Mouse (Mus musculus): ENCODE results near the gene Rnf115. TPM values are rescaled to one million over a fixed set of nuclear protein-coding genes. Genes with fewer than 3 reads are reported as not detected.

Gene Rnf115
- polyA plus RNA-seq, 1 experiment from 2014 or later: 81.6 TPM

GRCm38 (mm10) chr3:96812395-96813091 is 85.1 kb downstream of the Rnf115 start:
- H3K9ac ChIP-seq (ENCODE audit: low read length): no peak overlapping the region
- no peaks in the 10 kb centered on the region for H3K9me3 ChIP-seq (ENCODE audit: control insufficient read depth, low read length)
- no peak overlapping the region for H3K4me2 ChIP-seq (ENCODE audit: low read depth)
- peak; percentile 73 for DNase-seq (ENCODE audit: low spot score)
- peak; percentile 20; the same call in 1 of the 2 replicates for ATAC-seq (ENCODE audit: insufficient read depth, low FRiP score, low TSS enrichment)
- H3K27ac ChIP-seq (ENCODE audit: low read depth, low read length): no peak overlapping the region
- no peaks in the 10 kb centered on the region for H3K4me1 ChIP-seq (ENCODE audit: control insufficient read depth, insufficient read depth, low read length)
- 39% methylated on average over 20 of the region's 20 CpGs for WGBS
- H3K4me3 ChIP-seq (ENCODE audit: low read depth, low read length): no peak overlapping the region
- no peaks in the 10 kb centered on the region for H3K27me3 ChIP-seq (ENCODE audit: control insufficient read depth, insufficient read depth, low read length)
- H3K36me3 ChIP-seq (ENCODE audit: control insufficient read depth, insufficient read depth, low read length): no peaks in the 10 kb centered on the region

GRCm38 (mm10) chr3:96813106-96813505 is 85.6 kb downstream of the Rnf115 start:
- ATAC-seq (ENCODE audit: insufficient read depth, low FRiP score, low TSS enrichment): no peak
- peak; percentile 20 for DNase-seq (ENCODE audit: low spot score)

GRCm38 (mm10) chr3:96813591-96814244 is 86.3 kb downstream of the Rnf115 start:
- no peak overlapping the region for H3K4me2 ChIP-seq (ENCODE audit: low read depth)
- ATAC-seq (ENCODE audit: insufficient read depth, low FRiP score, low TSS enrichment) (no peak), DNase-seq (ENCODE audit: low spot score) (no peak)
- no peaks in the 10 kb centered on the region for H3K9me3 ChIP-seq (ENCODE audit: control insufficient read depth, low read length)
- no peak overlapping the region for H3K9ac ChIP-seq (ENCODE audit: low read length)
- H3K27me3 ChIP-seq (ENCODE audit: control insufficient read depth, insufficient read depth, low read length): no peaks in the 10 kb centered on the region
- no peaks in the 10 kb centered on the region for H3K4me1 ChIP-seq (ENCODE audit: control insufficient read depth, insufficient read depth, low read length)
- no peak overlapping the region for H3K27ac ChIP-seq (ENCODE audit: low read depth, low read length)
- H3K36me3 ChIP-seq (ENCODE audit: control insufficient read depth, insufficient read depth, low read length): no peaks in the 10 kb centered on the region
- H3K4me3 ChIP-seq (ENCODE audit: low read depth, low read length): no peak overlapping the region
- WGBS: 78% methylated on average over 7 of the region's 7 CpGs

More at GRCm38 (mm10) chr3:96813106-96813505, 85.6 kb downstream of the Rnf115 start:
- 47% methylated on average over 9 of the region's 9 CpGs for whole genome bisulfite sequencing
- Histone ChIP-seq H3K4me1 (ENCODE audit: control insufficient read depth, insufficient read depth, low read length) (no peaks in the 10 kb centered on the region), H3K4me3 (ENCODE audit: low read depth, low read length) (no peak overlapping the region), H3K36me3 (ENCODE audit: control insufficient read depth, insufficient read depth, low read length) (no peaks in the 10 kb centered on the region), H3K4me2 (ENCODE audit: low read depth) (no peak overlapping the region), H3K27me3 (ENCODE audit: control insufficient read depth, insufficient read depth, low read length) (no peaks in the 10 kb centered on the region), H3K27ac (ENCODE audit: low read depth, low read length) (no peak overlapping the region), H3K9me3 (ENCODE audit: control insufficient read depth, low read length) (no peaks in the 10 kb centered on the region), H3K9ac (ENCODE audit: low read length) (no peak overlapping the region)

GRCm38 (mm10) chr3:96814342-96814741 is 86.9 kb downstream of the Rnf115 start:
- H3K36me3 ChIP-seq (ENCODE audit: control insufficient read depth, insufficient read depth, low read length): no peaks in the 10 kb centered on the region
- H3K9me3 ChIP-seq (ENCODE audit: control insufficient read depth, low read length): no peaks in the 10 kb centered on the region
- H3K9ac ChIP-seq (ENCODE audit: low read length): no peak overlapping the region
- 44% methylated on average over 6 of the region's 6 CpGs for WGBS
- DNase-seq (ENCODE audit: low spot score) (no peak), ATAC-seq (ENCODE audit: insufficient read depth, low FRiP score, low TSS enrichment) (no peak)
- no peak overlapping the region for H3K27ac ChIP-seq (ENCODE audit: low read depth, low read length)
- H3K4me3 ChIP-seq (ENCODE audit: low read depth, low read length): no peak overlapping the region
- no peaks in the 10 kb centered on the region for H3K4me1 ChIP-seq (ENCODE audit: control insufficient read depth, insufficient read depth, low read length)
- no peaks in the 10 kb centered on the region for H3K27me3 ChIP-seq (ENCODE audit: control insufficient read depth, insufficient read depth, low read length)
- no peak overlapping the region for H3K4me2 ChIP-seq (ENCODE audit: low read depth)

GRCm38 (mm10) chr3:96820116-96820915 is 92.9 kb downstream of the Rnf115 start:
- 75% methylated on average over 6 of the region's 6 CpGs for whole genome bisulfite sequencing
- DNase-seq (ENCODE audit: low spot score): no peak
- H3K4me2 ChIP-seq (ENCODE audit: low read depth): no peak overlapping the region

GRCm38 (mm10) chr3:96821581-96821980 is 94.1 kb downstream of the Rnf115 start:
- WGBS: 89% methylated on average over 4 of the region's 4 CpGs

More at GRCm38 (mm10) chr3:96820116-96820915, 92.9 kb downstream of the Rnf115 start:
- Histone ChIP-seq H3K9me3 (ENCODE audit: control insufficient read depth, low read length) (no peaks in the 10 kb centered on the region), H3K27ac (ENCODE audit: low read depth, low read length) (no peak overlapping the region), H3K27me3 (ENCODE audit: control insufficient read depth, insufficient read depth, low read length) (no peaks in the 10 kb centered on the region), H3K4me3 (ENCODE audit: low read depth, low read length) (no peak overlapping the region), H3K4me1 (ENCODE audit: control insufficient read depth, insufficient read depth, low read length) (no peaks in the 10 kb centered on the region), H3K9ac (ENCODE audit: low read length) (no peak overlapping the region), H3K36me3 (ENCODE audit: control insufficient read depth, insufficient read depth, low read length) (no peaks in the 10 kb centered on the region)
- ATAC-seq (ENCODE audit: insufficient read depth, low FRiP score, low TSS enrichment): no peak

GRCm38 (mm10) chr3:96823701-96824100 is 96.2 kb downstream of the Rnf115 start:
- no peak overlapping the region for H3K4me2 ChIP-seq (ENCODE audit: low read depth)
- DNase-seq (ENCODE audit: low spot score): no peak
- no peak overlapping the region for H3K9ac ChIP-seq (ENCODE audit: low read length)
- no peak overlapping the region for H3K4me3 ChIP-seq (ENCODE audit: low read depth, low read length)
- H3K27me3 ChIP-seq (ENCODE audit: control insufficient read depth, insufficient read depth, low read length): no peaks in the 10 kb centered on the region
- H3K4me1 ChIP-seq (ENCODE audit: control insufficient read depth, insufficient read depth, low read length): no peaks in the 10 kb centered on the region
- no peak overlapping the region for H3K27ac ChIP-seq (ENCODE audit: low read depth, low read length)
- ATAC-seq (ENCODE audit: insufficient read depth, low FRiP score, low TSS enrichment): no peak
- H3K9me3 ChIP-seq (ENCODE audit: control insufficient read depth, low read length): no peaks in the 10 kb centered on the region
- WGBS: 27% methylated on average over 3 of the region's 3 CpGs
- H3K36me3 ChIP-seq (ENCODE audit: control insufficient read depth, insufficient read depth, low read length): no peaks in the 10 kb centered on the region

More at GRCm38 (mm10) chr3:96821581-96821980, 94.1 kb downstream of the Rnf115 start:
- no peak overlapping the region for H3K27ac ChIP-seq (ENCODE audit: low read depth, low read length)
- H3K4me3 ChIP-seq (ENCODE audit: low read depth, low read length): no peak overlapping the region
- no peak for DNase-seq (ENCODE audit: low spot score)
- H3K27me3 ChIP-seq (ENCODE audit: control insufficient read depth, insufficient read depth, low read length): no peaks in the 10 kb centered on the region
- no peaks in the 10 kb centered on the region for H3K4me1 ChIP-seq (ENCODE audit: control insufficient read depth, insufficient read depth, low read length)
- no peak overlapping the region for H3K9ac ChIP-seq (ENCODE audit: low read length)
- no peaks in the 10 kb centered on the region for H3K9me3 ChIP-seq (ENCODE audit: control insufficient read depth, low read length)
- no peaks in the 10 kb centered on the region for H3K36me3 ChIP-seq (ENCODE audit: control insufficient read depth, insufficient read depth, low read length)
- no peak overlapping the region for H3K4me2 ChIP-seq (ENCODE audit: low read depth)
- no peak for ATAC-seq (ENCODE audit: insufficient read depth, low FRiP score, low TSS enrichment)

GRCm38 (mm10) chr3:96824614-96825013 is 97.2 kb downstream of the Rnf115 start:
- ATAC-seq (ENCODE audit: insufficient read depth, low FRiP score, low TSS enrichment) (no peak), DNase-seq (ENCODE audit: low spot score) (no peak)
- Histone ChIP-seq H3K9ac (ENCODE audit: low read length) (no peak overlapping the region), H3K36me3 (ENCODE audit: control insufficient read depth, insufficient read depth, low read length) (no peaks in the 10 kb centered on the region), H3K4me1 (ENCODE audit: control insufficient read depth, insufficient read depth, low read length) (no peaks in the 10 kb centered on the region), H3K9me3 (ENCODE audit: control insufficient read depth, low read length) (no peaks in the 10 kb centered on the region), H3K4me2 (ENCODE audit: low read depth) (no peak overlapping the region), H3K27ac (ENCODE audit: low read depth, low read length) (no peak overlapping the region), H3K27me3 (ENCODE audit: control insufficient read depth, insufficient read depth, low read length) (no peaks in the 10 kb centered on the region), H3K4me3 (ENCODE audit: low read depth, low read length) (no peak overlapping the region)
- 85% methylated on average over 12 of the region's 12 CpGs for WGBS

Data from neural tube, embryonic 11.5 days (tissue).